Mouse (Mus musculus) C2C12 (cell line): ENCODE results near the gene 6430571L13Rik.

ENCODE experiments used
- CTCF ChIP-seq: IDR thresholded peaks from one replicate; pipeline ENCODE4 v1.5.1; 2011; ENCODE audit not compliant: control insufficient read depth, insufficient read depth, insufficient read length
- MAX ChIP-seq: IDR thresholded peaks from one replicate; pipeline ENCODE4 v1.6.1; 2011; ENCODE audit warnings: mild to moderate bottlenecking, control low read depth
- MYOD1 ChIP-seq: IDR thresholded peaks from one replicate; pipeline ENCODE4 v1.6.1; 2011; ENCODE audit warnings: low read depth; ENCODE audit not compliant: control insufficient read depth, insufficient read length

GRCm38 (mm10) chr9:107323558-107323957 is 16.8 kb upstream of the 6430571L13Rik start:
- TF ChIP-seq MAX (no peak), MYOD1 (no peak), CTCF (no peak)
